Mouse (Mus musculus): Measurements from ENCODE around the gene Fank1. TPM values are rescaled to one million over a fixed set of nuclear protein-coding genes. Genes with fewer than 3 reads are reported as not detected.
A peak's percentile ranks its signal among the peaks of the same experiment; 100 is the strongest.

Gene Fank1
- total and polyA plus RNA-seq, 2 experiments from 2014 or later, result 3.6 to 6.0 TPM

- WGBS, result 67% methylated on average over 4 of the region's 4 CpGs
- no peak for DNase-seq (ENCODE audit: low spot score)
- H3K27ac ChIP-seq, result no peak overlapping the region
Observed at GRCm38 (mm10) chr7:133813331-133813730, 36.7 kb downstream of the Fank1 start.

DNA sequence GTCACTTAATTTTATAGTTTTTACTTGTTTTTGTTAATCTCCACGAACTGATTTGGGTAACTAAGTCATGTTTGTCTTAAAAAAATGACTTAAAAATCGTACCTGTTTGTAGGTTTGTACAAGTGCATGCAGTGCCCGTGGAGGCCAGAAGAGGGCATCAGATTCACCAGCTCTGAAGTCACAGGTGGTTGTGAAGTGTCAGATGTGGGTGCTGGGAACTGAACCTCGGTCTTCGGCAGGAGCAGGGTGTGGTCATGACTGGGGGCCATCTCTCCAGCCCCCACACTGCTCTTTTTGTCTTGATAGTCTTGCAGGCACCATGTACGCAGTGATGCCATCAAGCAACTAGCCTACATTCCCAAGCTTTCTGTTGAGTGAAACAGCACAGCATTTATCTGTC lies 47.1 kb downstream of the Fank1 start:
- Histone ChIP-seq H3K9me3 (ENCODE audit: low read length) (no peaks in the 10 kb centered on the region), H3K9ac (replicated peaks; ENCODE audit: low read length) (no peak overlapping the region), H3K27ac (no peak overlapping the region), H3K4me1 (ENCODE audit: insufficient read depth, low read length) (no peaks in the 10 kb centered on the region), H3K4me2 (ENCODE audit: low read depth, low read length) (no peak overlapping the region), H3K36me3 (ENCODE audit: insufficient read depth, low read length) (no peaks in the 10 kb centered on the region), H3K27me3 (ENCODE audit: insufficient read depth, low read length) (no peaks in the 10 kb centered on the region), H3K4me3 (ENCODE audit: low read length) (no peak overlapping the region)
- WGBS, result 85% methylated on average over 6 of the region's 6 CpGs
- no peak for TF ChIP-seq CTCF (IDR thresholded peaks at IDR 0.05; ENCODE audit: low read depth)
- no peak for DNase-seq (ENCODE audit: low spot score)
- no peak for ATAC-seq

More at GRCm38 (mm10) chr7:133813331-133813730, 36.7 kb downstream of the Fank1 start:
- no peak for ATAC-seq
- no peak overlapping the region for H3K4me3 ChIP-seq (ENCODE audit: low read length)
- H3K9me3 ChIP-seq (ENCODE audit: low read length), result no peaks in the 10 kb centered on the region
- H3K27me3 ChIP-seq (ENCODE audit: insufficient read depth, low read length), result no peaks in the 10 kb centered on the region
- H3K36me3 ChIP-seq (ENCODE audit: insufficient read depth, low read length), result no peaks in the 10 kb centered on the region
- no peaks in the 10 kb centered on the region for H3K4me1 ChIP-seq (ENCODE audit: insufficient read depth, low read length)
- TF ChIP-seq CTCF (IDR thresholded peaks at IDR 0.05; ENCODE audit: low read depth), result no peak
- no peak overlapping the region for H3K9ac ChIP-seq (replicated peaks; ENCODE audit: low read length)
- H3K4me2 ChIP-seq (ENCODE audit: low read depth, low read length), result no peak overlapping the region

GRCm38 (mm10) chr7:133824579-133824978 lies 47.9 kb downstream of the Fank1 start:
- H3K27me3 ChIP-seq (ENCODE audit: insufficient read depth, low read length), result no peaks in the 10 kb centered on the region
- WGBS, result 96% methylated on average over 2 of the region's 2 CpGs
- no peak for ATAC-seq
- no peaks in the 10 kb centered on the region for H3K36me3 ChIP-seq (ENCODE audit: insufficient read depth, low read length)
- H3K4me3 ChIP-seq (ENCODE audit: low read length), result no peak overlapping the region
- H3K4me1 ChIP-seq (ENCODE audit: insufficient read depth, low read length), result no peaks in the 10 kb centered on the region
- DNase-seq (ENCODE audit: low spot score), result no peak
- no peak overlapping the region for H3K9ac ChIP-seq (replicated peaks; ENCODE audit: low read length)
- TF ChIP-seq CTCF (IDR thresholded peaks at IDR 0.05; ENCODE audit: low read depth), result peak; percentile 38
- H3K4me2 ChIP-seq (ENCODE audit: low read depth, low read length), result no peak overlapping the region
- no peak overlapping the region for H3K27ac ChIP-seq
- H3K9me3 ChIP-seq (ENCODE audit: low read length), result no peaks in the 10 kb centered on the region

DNA sequence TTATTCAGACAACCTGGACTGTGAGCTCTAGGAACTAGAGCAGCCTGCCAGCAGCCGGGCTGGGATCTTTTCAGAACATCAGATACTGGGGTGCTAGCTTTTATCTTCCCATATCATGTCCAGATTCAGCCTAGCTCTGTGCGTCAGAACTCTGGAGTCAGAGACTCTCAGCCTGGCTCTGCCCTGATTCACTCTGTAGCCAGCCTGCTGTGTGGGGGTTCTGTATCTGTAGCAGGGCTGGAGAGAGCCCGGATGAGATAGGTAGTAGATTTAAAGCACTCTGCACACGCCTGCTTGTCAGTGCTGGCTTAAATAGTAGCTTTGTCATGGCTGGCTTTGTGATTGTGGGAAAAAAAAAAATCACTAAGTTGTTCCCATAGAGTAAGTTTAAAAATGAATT lies 51.9 kb downstream of the Fank1 start:
- 41% methylated on average over 4 of the region's 4 CpGs for WGBS
- Histone ChIP-seq H3K27me3 (ENCODE audit: insufficient read depth, low read length) (no peaks in the 10 kb centered on the region), H3K9me3 (ENCODE audit: low read length) (no peaks in the 10 kb centered on the region), H3K27ac (no peak overlapping the region), H3K36me3 (ENCODE audit: insufficient read depth, low read length) (no peaks in the 10 kb centered on the region), H3K4me2 (ENCODE audit: low read depth, low read length) (no peak overlapping the region), H3K9ac (replicated peaks; ENCODE audit: low read length) (no peak overlapping the region), H3K4me3 (ENCODE audit: low read length) (no peak overlapping the region), H3K4me1 (ENCODE audit: insufficient read depth, low read length) (no peaks in the 10 kb centered on the region)
- no peak for TF ChIP-seq CTCF (IDR thresholded peaks at IDR 0.05; ENCODE audit: low read depth)
- DNase-seq (ENCODE audit: low spot score) (no peak), ATAC-seq (no peak)

- WGBS, result 70% methylated on average over 7 of the region's 7 CpGs
- ATAC-seq (no peak), DNase-seq (ENCODE audit: low spot score) (no peak)
- Histone ChIP-seq H3K9me3 (ENCODE audit: low read length) (no peaks in the 10 kb centered on the region), H3K9ac (replicated peaks; ENCODE audit: low read length) (no peak overlapping the region), H3K36me3 (ENCODE audit: insufficient read depth, low read length) (no peaks in the 10 kb centered on the region), H3K4me3 (ENCODE audit: low read length) (no peak overlapping the region), H3K27me3 (ENCODE audit: insufficient read depth, low read length) (no peaks in the 10 kb centered on the region), H3K27ac (no peak overlapping the region), H3K4me1 (ENCODE audit: insufficient read depth, low read length) (no peaks in the 10 kb centered on the region), H3K4me2 (ENCODE audit: low read depth, low read length) (no peak overlapping the region)
- TF ChIP-seq CTCF (IDR thresholded peaks at IDR 0.05; ENCODE audit: low read depth), result no peak
Observed at GRCm38 (mm10) chr7:133829579-133829978, 52.9 kb downstream of the Fank1 start.

DNA sequence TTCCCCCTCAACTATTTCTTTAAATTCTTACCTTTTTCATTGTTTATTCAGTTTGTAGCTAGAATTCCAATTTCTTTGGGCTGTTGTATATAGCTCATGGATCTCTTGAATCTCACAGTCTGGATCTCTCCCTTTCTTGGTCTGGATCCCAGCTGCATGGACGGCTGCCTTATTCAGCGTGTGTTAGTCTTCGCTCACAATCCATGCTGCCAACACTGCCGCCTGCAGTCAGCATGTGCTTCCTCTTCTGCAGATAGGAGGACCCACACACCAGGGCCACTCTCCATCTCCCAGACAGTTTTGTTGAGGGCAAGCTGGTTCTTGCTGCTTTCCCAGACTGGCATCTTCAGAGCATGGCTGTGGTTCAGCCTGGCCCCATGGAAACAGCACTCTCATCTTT lies 62.9 kb downstream of the Fank1 start:
- ATAC-seq (no peak), DNase-seq (ENCODE audit: low spot score) (peak; percentile 45)
- Histone ChIP-seq H3K9me3 (ENCODE audit: low read length) (no peaks in the 10 kb centered on the region), H3K9ac (replicated peaks; ENCODE audit: low read length) (no peak overlapping the region), H3K27me3 (ENCODE audit: insufficient read depth, low read length) (no peaks in the 10 kb centered on the region), H3K27ac (no peak overlapping the region), H3K4me1 (ENCODE audit: insufficient read depth, low read length) (no peaks in the 10 kb centered on the region), H3K4me2 (ENCODE audit: low read depth, low read length) (no peak overlapping the region), H3K36me3 (ENCODE audit: insufficient read depth, low read length) (no peaks in the 10 kb centered on the region), H3K4me3 (ENCODE audit: low read length) (no peak overlapping the region)
- 46% methylated on average over 4 of the region's 4 CpGs for WGBS
- TF ChIP-seq CTCF (IDR thresholded peaks at IDR 0.05; ENCODE audit: low read depth), result peak; percentile 46

GRCm38 (mm10) chr7:133842079-133842478 lies 65.4 kb downstream of the Fank1 start:
- Histone ChIP-seq H3K27me3 (ENCODE audit: insufficient read depth, low read length) (no peaks in the 10 kb centered on the region), H3K4me3 (ENCODE audit: low read length) (no peak overlapping the region), H3K9me3 (ENCODE audit: low read length) (no peaks in the 10 kb centered on the region), H3K27ac (no peak overlapping the region), H3K36me3 (ENCODE audit: insufficient read depth, low read length) (no peaks in the 10 kb centered on the region), H3K4me1 (ENCODE audit: insufficient read depth, low read length) (no peaks in the 10 kb centered on the region), H3K4me2 (ENCODE audit: low read depth, low read length) (no peak overlapping the region), H3K9ac (replicated peaks; ENCODE audit: low read length) (no peak overlapping the region)
- 59% methylated on average over 6 of the region's 6 CpGs for whole genome bisulfite sequencing
- ATAC-seq (no peak), DNase-seq (ENCODE audit: low spot score) (no peak)
- TF ChIP-seq CTCF (IDR thresholded peaks at IDR 0.05; ENCODE audit: low read depth), result no peak

Data from hindbrain, postnatal 0 days (tissue).